ENCODE assay signal across 9 mouse cellular contexts in genomic region chr10:78322806-78323205, GRCm38 (mm10). TPM values are rescaled to one million over a fixed set of nuclear protein-coding genes. Genes with fewer than 3 reads are reported as not detected.
A peak's percentile ranks its signal among the peaks of the same experiment; 100 is the strongest.
DNase-seq lines count a peak whose midpoint lies in the region; ATAC-seq and TF ChIP-seq lines count a peak whose summit lies in the region.
"Had no signal": no experiment of that assay in that cellular context is flagged by ENCODE, and none has a peak within 500 bp of the region (broad histone marks: within the 10 kb centered on the region; RNA-seq: fewer than 3 reads in every experiment).

No protein-coding gene starts in this region.

- TF ChIP-seq CTCF in intestine, postnatal 0 days (IDR thresholded peaks at IDR 0.05; ENCODE audit: low read depth) = peak; percentile 62
- peak; percentile 58; the same call in 1 of the 2 replicates for TF ChIP-seq CTCF in liver, embryonic 14.5 days (IDR thresholded peaks at IDR 0.05; ENCODE audit: low read depth)

- ATAC-seq in CD4-positive, CD25-positive, alpha-beta regulatory T cell, adult 4 months = no peak
- no peak for ATAC-seq in intestine, postnatal 0 days
- ATAC-seq in intestine, embryonic 15.5 days = no peak
- no peak for ATAC-seq in liver, embryonic 14.5 days (ENCODE audit: insufficient read depth)

- H3K4me1 ChIP-seq in intestine, postnatal 0 days (replicated peaks; ENCODE audit: control insufficient read depth, insufficient read depth, low read length) = peaks cover 6% of the 10 kb centered on the region; the same call in 1 of the 2 replicates
- H3K4me1 ChIP-seq in intestine, embryonic 15.5 days (replicated peaks) = peaks cover 14% of the 10 kb centered on the region
- peaks cover 0 to 6% of the 10 kb centered on the region in 2 experiments; a peak in 2 of 4 replicates for H3K4me1 ChIP-seq in liver, embryonic 14.5 days (replicated peaks; ENCODE audit: control insufficient read depth in 2 of 2, insufficient read depth in 2 of 2, low read length in 1 of 2)
- H3K4me1 ChIP-seq: midbrain, embryonic 12.5 days had no signal

- peak; percentile 20 for DNase-seq in CD4-positive, CD25-positive, alpha-beta regulatory T cell, adult 2 months (ENCODE audit: low read depth, low spot score)
- DNase-seq in brain, adult 2 months (ENCODE audit: low read depth, low spot score) = peak; percentile 41
- DNase-seq in liver, embryonic 14.5 days (ENCODE audit: low read depth in 3 of 3, low spot score in 3 of 3) = no peak
- no peak for DNase-seq in embryo, embryonic 9.5 days (ENCODE audit: extremely low spot score)
- no peak for DNase-seq in urinary bladder, adult 18-20 months (ENCODE audit: low spot score in 2 of 2)

- WGBS in intestine, postnatal 0 days = no CpG with 5 or more reads among the region's 1 CpGs
- no CpG with 5 or more reads among the region's 1 CpGs for WGBS in intestine, embryonic 15.5 days
- no CpG with 5 or more reads among the region's 1 CpGs for WGBS in liver, embryonic 14.5 days (ENCODE audit: insufficient replicate concordance)

- H3K27me3 ChIP-seq in intestine, postnatal 0 days (replicated peaks; ENCODE audit: control insufficient read depth, insufficient read depth, low read length) = no peaks in the 10 kb centered on the region
- no peaks in the 10 kb centered on the region for H3K27me3 ChIP-seq in intestine, embryonic 15.5 days (replicated peaks)
- H3K27me3 ChIP-seq in liver, embryonic 14.5 days (ENCODE audit: control insufficient read depth, insufficient read depth, low read length) = no peaks in the 10 kb centered on the region
- H3K27me3 ChIP-seq: midbrain, embryonic 12.5 days had no signal

- peak overlapping the region; percentile 92; the same call in 1 of the 2 replicates for H3K27ac ChIP-seq in intestine, postnatal 0 days (ENCODE audit: low read depth, low read length)
- H3K27ac ChIP-seq in intestine, embryonic 15.5 days = no peak overlapping the region
- no peak overlapping the region for H3K27ac ChIP-seq in liver, embryonic 14.5 days
- H3K27ac ChIP-seq: midbrain, embryonic 12.5 days had no signal

- no peak for TF ChIP-seq EP300 in liver, embryonic 14.5 days (IDR thresholded peaks at IDR 0.05; ENCODE audit: low read depth)

- no peak overlapping the region for H3K9ac ChIP-seq in intestine, postnatal 0 days (ENCODE audit: low read depth, low read length)
- no peak overlapping the region for H3K9ac ChIP-seq in intestine, embryonic 15.5 days
- H3K9ac ChIP-seq in liver, embryonic 14.5 days (replicated peaks) = no peak overlapping the region
- H3K9ac ChIP-seq: midbrain, embryonic 12.5 days had no signal

- no peaks in the 10 kb centered on the region for H3K9me3 ChIP-seq in intestine, postnatal 0 days (ENCODE audit: control insufficient read depth)
- no peaks in the 10 kb centered on the region for H3K9me3 ChIP-seq in intestine, embryonic 15.5 days
- H3K9me3 ChIP-seq in liver, embryonic 14.5 days (ENCODE audit: control insufficient read depth, low read length) = no peaks in the 10 kb centered on the region
- H3K9me3 ChIP-seq: midbrain, embryonic 12.5 days had no signal

- no peak overlapping the region for H3K4me2 ChIP-seq in intestine, postnatal 0 days (replicated peaks; ENCODE audit: low read depth)
- H3K4me2 ChIP-seq in intestine, embryonic 15.5 days (replicated peaks) = no peak overlapping the region
- H3K4me2 ChIP-seq in liver, embryonic 14.5 days (ENCODE audit: low read depth) = no peak overlapping the region
- H3K4me2 ChIP-seq: midbrain, embryonic 12.5 days had no signal

- H3K4me3 ChIP-seq in intestine, postnatal 0 days (ENCODE audit: low read depth, low read length) = no peak overlapping the region
- no peak overlapping the region for H3K4me3 ChIP-seq in intestine, embryonic 15.5 days (replicated peaks)
- no peak overlapping the region for H3K4me3 ChIP-seq in liver, embryonic 14.5 days (ENCODE audit: insufficient read depth in 1 of 2, low read depth in 2 of 2, low read length in 2 of 2)
- H3K4me3 ChIP-seq: midbrain, embryonic 12.5 days had no signal

- H3K36me3 ChIP-seq in intestine, postnatal 0 days (ENCODE audit: control insufficient read depth, insufficient read depth) = peaks cover 28% of the 10 kb centered on the region; the same call in 1 of the 2 replicates
- no peaks in the 10 kb centered on the region for H3K36me3 ChIP-seq in intestine, embryonic 15.5 days
- no peaks in the 10 kb centered on the region for H3K36me3 ChIP-seq in liver, embryonic 14.5 days (replicated peaks; ENCODE audit: control insufficient read depth, insufficient read depth, low read depth)

RNA-seq across cellular contexts. Expression of gene Agpat3, which starts 29.5 kb away (rescaled TPM):
- 100 to 1,000 TPM in 1 of 2 experiments, 10 to 100 TPM in 1; 94.4 to 115 TPM for polyA plus RNA-seq in CD4-positive, CD25-positive, alpha-beta regulatory T cell, adult 4 months (2017; shearing (Covaris generic))
- 277 and 284 TPM in 2 replicates for polyA plus RNA-seq in intestine, postnatal 0 days (2015; fragmentation: Nextera tagmentation; extraction: Ambion mirVana)
- polyA plus RNA-seq in intestine, embryonic 15.5 days (2015; fragmentation: Nextera tagmentation; extraction: Ambion mirVana) = 58.2 and 70.6 TPM in 2 replicates
- 11.0 and 14.5 TPM in 2 replicates for polyA plus RNA-seq in liver, embryonic 14.5 days (2012; rRNA removed)
- polyA plus RNA-seq in liver, embryonic 14.5 days (2014; fragmentation: Nextera tagmentation; extraction: Ambion mirVana) = 21.0 and 21.3 TPM in 2 replicates

Comparison
In these comparisons a context has a peak if more than half of its experiments do, and no peak if none do; other contexts are left out.
1. DNase-seq: peak in CD4-positive, CD25-positive, alpha-beta regulatory T cell, adult 2 months (single experiment) and brain, adult 2 months (single experiment); none in liver, embryonic 14.5 days (0 of 3), embryo, embryonic 9.5 days (single experiment) and urinary bladder, adult 18-20 months (0 of 2).